Mouse (Mus musculus) spleen, adult 2 months (tissue): Measurements from ENCODE around the gene Rere.

ENCODE experiments used
- CTCF ChIP-seq: fragments of 200-500 bp; IDR thresholded peaks from 2 replicates; pipeline ENCODE4 v1.5.1; 2011; ENCODE audit warnings: mild to moderate bottlenecking, inconsistent platforms; ENCODE audit not compliant: insufficient read depth, insufficient read length, insufficient replicate concordance; ENCODE audit errors: extremely low read depth
- POLR2A ChIP-seq: fragments of 200-500 bp; IDR thresholded peaks from 2 replicates; pipeline ENCODE4 v1.6.1; 2011; ENCODE audit warnings: low read depth, low read length, inconsistent platforms

DNA sequence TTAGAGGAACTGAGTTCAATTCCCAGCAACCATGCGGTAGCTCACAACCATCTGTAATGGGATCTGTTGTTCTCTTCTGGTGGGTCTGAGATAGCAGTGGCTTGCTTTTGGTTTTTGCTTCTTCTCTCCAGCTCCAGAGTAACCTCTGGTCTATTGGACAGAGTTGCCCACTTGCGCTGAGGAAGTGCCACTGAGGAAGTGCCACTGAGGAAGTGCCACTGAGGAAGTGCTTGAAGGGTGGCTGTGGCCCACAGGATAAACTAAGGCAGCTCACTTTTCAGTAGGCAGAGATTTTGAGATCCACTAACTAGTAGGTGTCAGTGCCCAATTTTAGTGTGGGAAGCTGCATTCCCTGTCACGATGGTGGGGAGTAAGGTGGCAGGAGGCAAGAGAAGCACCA lies 327.2 kb downstream of the Rere start:
- TF ChIP-seq CTCF (no peak), POLR2A (no peak)
